Mouse (Mus musculus) forelimb bud, embryonic 11.5 days (tissue): Measurements from ENCODE around the gene Cry2.
A peak's percentile ranks its signal among the peaks of the same experiment; 100 is the strongest.

ENCODE experiments used
- DNase-seq: peaks from one replicate; pipeline ENCODE4 v3.0.0-alpha.2; 2012; ENCODE audit warnings: low read depth, low spot score

The Cry2 gene

DNA sequence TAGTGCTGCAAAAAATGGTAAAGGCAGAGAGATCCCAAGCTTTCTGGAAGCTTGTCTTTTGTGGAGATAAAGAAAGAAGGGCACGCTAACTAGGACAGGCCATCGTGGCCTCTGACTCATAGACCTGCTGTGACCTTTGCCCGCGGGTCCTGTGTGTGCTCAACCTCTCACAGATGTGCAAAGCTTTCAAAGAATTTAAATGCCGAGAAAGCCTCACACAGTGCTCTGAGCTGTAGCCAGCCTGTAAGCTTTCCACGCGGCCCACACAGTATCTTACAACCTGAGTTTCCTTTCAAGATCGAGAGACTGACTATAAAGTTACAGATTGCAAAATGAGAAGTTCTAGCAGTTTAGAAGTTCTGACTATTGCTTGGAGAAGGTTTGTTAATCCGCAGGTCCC, 12.0 kb upstream of the Cry2 start:
- no peak for DNase-seq

GRCm38 (mm10) chr2:92444376-92444775, 10.5 kb upstream of the Cry2 start:
- no peak for DNase-seq

GRCm38 (mm10) chr2:92443313-92443712, 9.5 kb upstream of the Cry2 start:
- DNase-seq: no peak

DNA sequence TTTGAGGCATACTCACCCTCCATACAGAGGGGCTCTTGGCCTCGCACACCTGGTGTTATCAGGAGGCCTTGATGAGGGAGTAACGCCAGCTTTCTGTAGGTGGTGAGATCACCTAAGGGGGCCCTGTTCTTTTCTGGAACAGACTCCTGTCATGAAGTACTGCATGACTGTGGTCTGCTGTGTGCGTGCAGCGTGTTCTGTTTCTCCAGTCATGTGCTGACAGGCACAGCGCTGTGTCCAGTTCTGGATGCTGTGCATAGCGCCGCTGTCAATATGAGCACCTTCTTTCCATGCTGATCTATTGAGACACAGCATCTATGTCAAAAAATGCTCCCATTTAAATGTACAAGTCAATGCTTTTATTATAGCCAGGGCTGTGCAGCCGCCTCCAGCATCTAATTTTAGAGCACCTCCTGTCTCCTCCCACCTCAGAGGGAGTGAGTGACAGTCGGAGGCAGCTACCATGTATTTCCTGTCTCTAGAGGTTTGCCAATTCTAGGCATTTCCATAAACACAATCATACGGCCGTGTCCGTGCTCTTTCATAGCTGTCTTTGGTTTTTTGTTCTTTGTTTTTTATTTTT, 8.7 kb upstream of the Cry2 start:
- DNase-seq: no peak

DNA sequence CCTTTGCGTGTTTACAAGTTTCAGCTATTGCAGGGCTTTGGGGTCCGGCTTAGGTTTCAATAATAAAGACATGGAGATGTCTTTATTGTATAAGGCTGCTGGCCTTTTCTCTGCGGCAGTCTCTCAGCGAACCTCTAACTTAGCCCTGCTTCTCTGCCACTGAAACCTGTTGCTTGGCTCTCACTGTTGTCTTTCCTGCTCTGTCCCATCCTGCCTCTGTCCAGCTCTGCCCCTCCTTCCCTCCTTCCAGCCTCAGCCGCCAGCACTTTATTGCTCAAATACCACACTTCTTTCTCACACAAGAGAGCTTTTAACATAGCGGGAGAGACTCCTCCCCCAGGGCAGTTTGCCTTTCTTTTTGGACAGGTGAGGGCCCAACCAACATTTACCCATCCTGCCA, 6.6 kb upstream of the Cry2 start:
- no peak for DNase-seq

DNA sequence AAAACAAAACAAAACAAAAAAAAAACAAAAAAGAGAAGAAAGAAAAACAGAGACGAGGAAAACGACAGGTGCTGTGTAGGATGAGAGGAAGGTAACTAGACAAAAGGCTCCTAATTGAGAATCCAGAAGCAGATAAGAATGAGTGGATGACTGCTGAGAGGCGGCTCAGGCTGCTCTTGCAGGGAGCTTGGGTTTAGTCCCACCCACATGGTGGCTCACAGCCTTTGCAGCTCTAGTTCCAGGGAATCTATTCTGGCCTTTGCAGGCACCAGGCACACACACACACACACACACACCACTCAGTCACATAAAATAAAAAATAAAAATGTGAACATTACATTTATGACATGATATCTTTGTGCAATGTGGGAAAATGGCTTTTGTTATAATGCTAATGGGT, 4.7 kb upstream of the Cry2 start:
- no peak for DNase-seq

- DNase-seq: peak; percentile 91
Measured at GRCm38 (mm10) chr2:92437875-92438274, 4.0 kb upstream of the Cry2 start.

- DNase-seq: no peak
Measured at GRCm38 (mm10) chr2:92437366-92437765, 3.5 kb upstream of the Cry2 start.

DNA sequence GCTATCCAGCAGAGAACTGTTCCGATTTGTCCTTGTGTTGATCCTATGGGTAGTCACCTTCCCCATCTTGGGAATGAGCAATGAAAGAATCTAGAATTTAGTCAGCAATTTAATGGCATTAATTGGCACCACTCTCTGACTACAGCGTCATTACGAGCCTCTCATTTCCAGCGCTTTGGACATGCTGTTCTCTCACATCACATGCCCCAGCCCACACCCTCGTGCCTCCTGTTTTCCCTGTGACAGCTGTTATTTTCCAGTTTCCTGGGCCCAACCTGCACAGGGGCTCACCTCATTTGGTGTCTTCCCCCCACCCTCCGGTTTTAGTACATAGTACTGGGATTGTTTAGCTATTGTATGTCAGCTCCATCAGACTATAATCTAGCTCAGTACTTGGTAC, 1.2 kb upstream of the Cry2 start:
- no peak for DNase-seq

DNA sequence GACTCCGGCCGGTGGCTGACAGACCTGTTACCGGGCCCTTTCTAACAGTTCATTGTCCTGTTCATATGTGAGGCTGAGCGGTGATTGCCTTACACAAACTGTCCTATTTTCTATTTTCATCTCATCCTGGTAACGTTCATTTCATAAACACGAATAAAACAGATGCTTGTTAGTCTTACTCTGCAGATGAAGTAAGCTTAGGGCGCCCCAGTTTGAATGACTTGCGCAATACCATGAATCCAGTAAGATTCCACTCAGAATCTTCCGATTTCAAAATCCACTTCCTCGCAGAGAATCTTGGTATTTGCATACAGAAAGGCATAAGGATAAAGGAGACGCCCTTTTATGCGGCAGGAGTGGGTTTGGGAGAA, 517 bp upstream of the Cry2 start:
- DNase-seq: no peak

- no peak for DNase-seq
Measured at GRCm38 (mm10) chr2:92432299-92433295, 1.2 kb downstream of the Cry2 start.

GRCm38 (mm10) chr2:92431611-92432179, 2.1 kb downstream of the Cry2 start:
- no peak for DNase-seq

DNA sequence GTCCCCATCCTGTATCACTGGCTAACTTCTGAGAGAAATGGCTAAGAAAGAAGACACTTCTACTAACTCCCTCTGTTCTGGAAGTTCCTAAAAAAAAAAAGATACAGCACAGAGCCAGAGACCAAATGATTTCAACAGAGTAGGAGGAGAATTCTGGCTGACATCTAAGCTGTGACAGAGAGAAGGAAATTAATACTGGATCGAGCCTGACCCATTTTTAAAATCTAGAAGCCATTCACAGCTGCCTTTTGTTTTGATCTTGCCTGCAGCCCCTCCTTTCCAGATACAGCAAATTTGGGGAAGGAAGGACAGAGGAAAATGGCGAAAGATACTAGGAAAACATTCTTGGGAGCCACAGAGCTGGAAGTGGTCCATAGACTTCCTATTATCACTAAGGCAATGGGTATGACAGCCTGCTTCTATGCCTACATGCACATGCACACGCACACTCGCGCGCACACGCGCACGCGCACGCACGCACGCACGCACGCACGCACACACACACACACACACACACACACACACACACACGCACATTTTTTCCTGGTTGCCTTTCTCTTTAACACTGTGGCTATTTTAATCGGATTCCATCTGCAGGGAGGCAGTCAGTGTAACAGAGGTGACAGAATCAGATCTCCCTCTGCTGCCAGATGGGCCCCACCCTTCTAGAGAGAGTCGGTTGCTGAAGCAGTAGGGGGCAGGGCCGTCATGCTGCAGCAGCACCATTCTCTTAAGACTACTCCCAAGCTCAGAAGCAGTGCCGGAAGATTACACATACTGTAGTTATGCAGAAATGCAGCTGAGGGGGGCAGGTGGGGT, 2.9 kb downstream of the Cry2 start:
- no peak for DNase-seq

GRCm38 (mm10) chr2:92430089-92430488, 3.8 kb downstream of the Cry2 start:
- DNase-seq: no peak

DNA sequence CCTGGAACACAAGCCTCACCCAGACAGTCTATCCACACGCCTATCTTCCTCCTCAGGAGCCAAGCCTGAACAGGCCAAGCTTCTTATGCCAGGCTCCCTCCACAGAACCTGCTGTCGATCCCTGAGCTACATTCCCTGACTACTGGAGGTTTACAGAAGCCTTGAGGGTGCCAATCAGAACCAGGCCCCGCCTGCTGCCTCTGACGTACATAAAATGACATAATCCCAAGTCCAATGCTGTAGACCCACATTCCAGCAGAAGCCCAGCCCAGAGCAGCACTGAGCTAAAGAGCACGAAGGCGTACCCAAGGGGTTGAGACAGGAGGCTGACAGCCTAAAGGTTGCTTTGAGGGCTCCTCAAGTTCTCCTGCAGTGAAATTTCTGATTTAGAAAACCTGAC, 6.0 kb downstream of the Cry2 start:
- peak; percentile 48 for DNase-seq

GRCm38 (mm10) chr2:92426426-92426825, 7.4 kb downstream of the Cry2 start:
- no peak for DNase-seq

- DNase-seq: no peak
Measured at GRCm38 (mm10) chr2:92425366-92425765, 8.5 kb downstream of the Cry2 start.

GRCm38 (mm10) chr2:92424462-92425308, 9.2 kb downstream of the Cry2 start:
- DNase-seq: no peak

DNA sequence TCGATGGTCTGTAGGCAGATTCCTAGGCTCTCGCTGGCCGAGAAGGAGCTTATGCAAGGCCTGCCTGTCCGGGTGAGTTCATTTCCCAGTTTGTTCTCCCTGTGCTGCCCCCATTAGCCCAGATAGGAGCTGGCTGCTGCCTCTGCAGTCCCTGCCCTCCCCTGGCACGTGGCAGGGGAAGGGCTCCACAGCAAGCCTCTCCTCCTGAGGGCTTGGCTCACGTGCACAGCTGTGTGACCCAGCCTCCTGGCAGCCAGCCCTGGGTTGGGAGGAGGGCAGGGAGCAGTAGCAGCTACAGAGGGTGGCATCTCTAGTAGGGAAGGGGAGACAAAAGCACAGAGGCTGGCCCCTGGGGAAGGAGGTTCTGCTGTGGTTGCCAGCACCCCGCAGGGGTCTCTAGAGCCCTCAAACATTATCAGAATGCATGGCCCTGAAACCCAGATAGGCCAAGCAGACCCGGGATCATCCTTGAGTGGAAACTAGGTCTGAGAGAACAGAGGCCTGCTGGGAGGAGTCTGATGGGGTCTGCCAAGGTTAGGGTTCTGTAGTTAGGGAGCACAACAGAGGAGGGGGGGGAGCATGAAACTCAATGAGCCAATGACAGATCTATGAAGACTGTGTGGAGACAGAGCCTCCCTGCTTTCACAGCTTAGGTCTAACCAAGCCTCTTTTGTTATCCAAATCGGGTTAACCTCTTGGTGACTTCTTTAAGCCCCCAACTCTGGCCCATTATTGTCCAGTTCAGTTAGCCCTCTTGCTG, 10.0 kb downstream of the Cry2 start:
- no peak for DNase-seq

DNA sequence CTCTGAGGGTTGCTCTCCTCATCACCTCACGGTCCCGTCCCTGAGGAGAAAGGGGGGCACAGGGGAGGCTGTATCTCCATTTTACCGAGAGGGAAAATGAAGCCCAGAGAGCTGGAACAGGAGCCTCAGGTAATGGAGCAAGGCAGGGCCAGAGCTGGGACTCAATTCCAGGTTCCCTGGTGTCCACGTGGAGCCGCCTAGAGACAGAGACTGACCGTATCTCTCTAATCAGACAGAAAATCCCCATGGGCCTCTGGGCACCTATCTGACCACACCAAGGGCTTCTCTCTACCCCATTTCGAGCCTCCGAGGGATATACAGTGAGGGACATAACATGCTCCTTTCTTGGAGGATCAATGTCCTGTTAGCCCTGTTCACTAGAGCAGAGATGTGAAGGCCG, 10.7 kb downstream of the Cry2 start:
- no peak for DNase-seq
